Mouse (Mus musculus) testis, postnatal 14 days (tissue): ENCODE data around the gene BC030867.
"Not testable (repeated sequence)": the region's sequence is repeated elsewhere in the genome, so short reads cannot be mapped to it uniquely, and the experiment has no call there.

Experiments
- DNase-seq: peaks from one replicate; pipeline ENCODE4 v3.0.0; 2021; ENCODE audit warnings: low spot score

Gene BC030867

DNA sequence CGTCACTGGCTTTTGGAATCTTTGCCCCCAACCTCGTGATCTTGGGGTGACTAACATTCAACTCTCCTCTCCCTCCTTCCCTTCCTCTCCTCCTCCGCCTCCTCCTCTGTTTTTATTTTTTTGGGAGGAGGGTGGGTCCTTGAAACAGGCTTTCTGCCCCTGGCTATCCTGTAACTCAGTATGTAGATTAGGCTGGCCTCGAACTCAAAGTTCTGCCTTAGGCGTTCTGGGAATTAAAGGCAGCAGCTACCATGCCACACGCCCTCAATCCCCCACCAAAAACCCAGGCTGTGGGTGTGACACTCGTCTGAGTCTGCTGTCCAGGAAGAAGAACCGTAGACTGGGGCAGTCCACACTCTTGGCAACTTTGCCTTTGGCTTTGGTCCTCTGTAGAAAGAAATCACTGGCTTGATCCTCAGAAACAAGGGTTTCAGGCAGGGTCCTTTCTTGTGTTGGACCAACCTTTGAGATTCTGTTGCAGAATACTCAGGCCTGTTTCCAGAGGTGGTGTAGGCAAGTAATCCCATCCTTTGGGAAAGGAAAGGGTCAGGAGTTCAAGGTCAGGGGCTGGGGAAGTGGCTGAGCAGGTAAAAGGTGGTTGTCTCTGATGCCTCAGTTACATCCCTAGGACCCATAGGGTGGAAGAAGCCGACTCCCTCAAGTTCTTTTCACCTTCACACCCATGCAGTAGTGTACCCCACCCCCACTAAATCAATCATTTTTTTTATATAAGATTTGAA, 839 bp downstream of the BC030867 start:
- DNase-seq = no peak

DNA sequence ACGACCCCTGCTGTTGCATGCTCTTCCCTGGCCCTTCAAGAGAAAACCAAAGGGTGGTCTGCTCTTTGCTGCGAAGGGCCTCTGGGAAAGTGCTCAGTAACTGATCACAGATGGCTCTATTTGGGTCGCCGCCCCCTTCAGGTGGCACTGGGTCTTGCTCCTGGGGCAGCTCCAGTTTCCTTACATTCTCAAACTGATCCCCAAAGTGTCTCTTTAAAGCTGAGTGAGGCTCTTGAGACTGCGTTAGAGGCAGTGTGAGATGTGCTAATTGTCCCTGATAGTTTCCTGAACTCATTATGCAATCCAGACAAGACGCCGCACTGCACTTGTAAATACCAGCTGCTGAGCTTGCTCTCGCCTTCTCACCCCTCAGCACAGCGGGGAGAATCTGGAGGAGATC, 8.8 kb downstream of the BC030867 start:
- DNase-seq = no peak

DNA sequence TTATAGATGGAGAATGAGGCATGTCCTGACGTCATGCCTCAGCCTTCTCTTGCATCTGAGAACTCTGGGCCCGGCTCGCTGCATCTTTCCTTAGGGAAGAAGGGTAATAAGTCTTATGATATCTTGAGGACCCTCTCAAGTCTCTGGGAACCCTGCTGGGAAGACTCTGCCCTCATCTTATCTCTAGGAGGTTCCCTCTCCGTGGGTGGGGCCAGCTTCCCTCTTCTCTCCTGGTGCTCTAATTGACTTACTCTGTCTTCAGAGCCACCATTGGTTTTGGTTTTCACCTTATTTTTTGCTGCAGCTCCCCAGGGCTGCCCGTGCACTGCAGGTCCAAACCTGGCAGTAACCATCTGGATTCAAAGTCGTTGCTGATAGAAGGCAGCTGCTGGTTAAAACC, 9.4 kb downstream of the BC030867 start:
- no peak for DNase-seq

GRCm38 (mm10) chr11:102258521-102258920, 9.8 kb downstream of the BC030867 start:
- no peak for DNase-seq

DNA sequence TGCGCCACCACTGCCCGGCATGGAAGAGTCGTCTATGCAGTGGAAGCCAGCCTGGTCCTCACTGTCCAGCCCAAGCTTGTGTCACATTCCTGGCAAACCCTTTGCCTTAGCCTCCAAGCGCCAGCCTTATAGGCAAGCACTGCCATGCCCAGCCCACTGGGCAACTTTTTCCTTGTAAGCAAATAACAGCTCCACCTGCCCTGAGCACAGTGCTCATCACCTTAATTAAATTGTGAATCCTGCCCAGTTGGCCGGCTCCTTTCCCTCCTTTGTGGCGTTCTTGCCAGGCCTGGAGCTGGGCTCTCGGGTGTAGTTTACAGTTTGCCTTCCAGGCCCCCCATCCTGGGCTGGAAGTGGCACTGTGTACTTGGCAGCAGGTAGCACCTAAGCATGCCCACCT, 14.5 kb downstream of the BC030867 start:
- DNase-seq = no peak

GRCm38 (mm10) chr11:102265816-102266215, 17.1 kb downstream of the BC030867 start:
- no peak for DNase-seq

GRCm38 (mm10) chr11:102266631-102267355, 18.1 kb downstream of the BC030867 start:
- DNase-seq = no peak

DNA sequence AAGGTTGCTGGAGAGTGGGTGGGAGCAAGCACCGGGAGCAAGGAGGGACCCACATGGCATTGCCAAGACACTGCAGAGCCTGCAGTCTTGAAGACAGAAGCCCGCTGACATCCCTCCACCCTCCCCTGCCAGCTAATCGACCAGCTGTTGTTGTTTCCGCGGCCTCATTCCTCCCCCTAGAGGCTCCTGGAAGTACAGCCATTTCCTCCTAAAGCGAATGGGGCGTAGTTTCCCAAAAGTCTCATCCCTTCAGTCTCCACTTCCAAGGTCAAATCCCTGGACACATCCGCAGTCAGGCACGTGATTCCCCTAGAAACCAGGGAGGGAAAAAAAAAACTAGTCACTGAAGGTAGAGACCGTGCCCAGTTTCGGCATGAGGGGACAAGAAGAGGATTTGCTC, 18.8 kb downstream of the BC030867 start:
- peak; percentile 60 for DNase-seq

GRCm38 (mm10) chr11:102268520-102269244, 20.0 kb downstream of the BC030867 start, which contains the start of gene Asb16:
Gene Asb16 (plus strand): TSS chr11:102268743.
- no peak for DNase-seq

- DNase-seq = no peak
Measured at GRCm38 (mm10) chr11:102276411-102276915, 27.8 kb downstream of the BC030867 start.

- DNase-seq = no peak
Measured at GRCm38 (mm10) chr11:102277754-102278153, 29.1 kb downstream of the BC030867 start.

GRCm38 (mm10) chr11:102279595-102279994, 30.9 kb downstream of the BC030867 start:
- DNase-seq = no peak

DNA sequence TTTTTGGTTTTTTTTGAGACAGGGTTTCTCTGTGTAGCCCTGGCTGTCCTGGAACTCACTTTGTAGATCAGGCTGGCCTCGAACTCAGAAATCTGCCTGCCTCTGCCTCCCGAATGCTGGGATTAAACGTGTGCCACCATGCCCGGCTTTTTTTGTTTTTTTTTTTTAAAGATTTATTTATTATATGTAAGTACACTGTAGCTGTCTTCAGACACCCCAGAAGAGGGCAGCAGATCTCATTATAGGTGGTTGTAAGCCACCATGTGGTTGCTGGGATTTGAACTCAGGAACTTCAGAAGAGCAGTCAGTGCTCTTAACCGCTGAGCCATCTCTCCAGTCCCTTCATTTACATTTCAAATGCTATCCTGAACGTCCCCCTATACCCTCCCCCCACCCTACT, 31.6 kb downstream of the BC030867 start:
- DNase-seq = not testable (repeated sequence)

DNA sequence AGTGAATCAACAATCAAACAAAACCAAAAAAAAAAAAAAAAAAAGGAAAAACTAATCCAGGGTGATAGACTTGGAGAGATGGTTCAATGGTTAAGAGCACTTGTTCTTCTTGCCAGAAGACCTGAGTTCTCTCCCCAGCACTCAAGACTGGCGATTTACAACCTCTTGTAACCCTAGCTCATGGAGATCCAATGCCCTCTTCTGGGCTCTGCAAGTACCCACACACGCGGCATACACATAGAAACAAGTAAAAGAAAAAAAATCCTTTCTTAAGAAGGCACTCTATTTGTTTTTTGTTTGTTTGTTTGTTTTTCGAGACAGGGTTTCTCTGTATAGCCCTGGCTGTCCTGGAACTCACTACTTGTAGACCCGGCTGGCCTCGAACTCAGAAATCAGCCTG, 35.2 kb downstream of the BC030867 start:
- no peak for DNase-seq

- DNase-seq = peak; percentile 98
Measured at GRCm38 (mm10) chr11:102284501-102285094, 35.9 kb downstream of the BC030867 start, which contains the start of gene Tmub2. Gene Tmub2 (plus strand): TSS chr11:102284931.

DNA sequence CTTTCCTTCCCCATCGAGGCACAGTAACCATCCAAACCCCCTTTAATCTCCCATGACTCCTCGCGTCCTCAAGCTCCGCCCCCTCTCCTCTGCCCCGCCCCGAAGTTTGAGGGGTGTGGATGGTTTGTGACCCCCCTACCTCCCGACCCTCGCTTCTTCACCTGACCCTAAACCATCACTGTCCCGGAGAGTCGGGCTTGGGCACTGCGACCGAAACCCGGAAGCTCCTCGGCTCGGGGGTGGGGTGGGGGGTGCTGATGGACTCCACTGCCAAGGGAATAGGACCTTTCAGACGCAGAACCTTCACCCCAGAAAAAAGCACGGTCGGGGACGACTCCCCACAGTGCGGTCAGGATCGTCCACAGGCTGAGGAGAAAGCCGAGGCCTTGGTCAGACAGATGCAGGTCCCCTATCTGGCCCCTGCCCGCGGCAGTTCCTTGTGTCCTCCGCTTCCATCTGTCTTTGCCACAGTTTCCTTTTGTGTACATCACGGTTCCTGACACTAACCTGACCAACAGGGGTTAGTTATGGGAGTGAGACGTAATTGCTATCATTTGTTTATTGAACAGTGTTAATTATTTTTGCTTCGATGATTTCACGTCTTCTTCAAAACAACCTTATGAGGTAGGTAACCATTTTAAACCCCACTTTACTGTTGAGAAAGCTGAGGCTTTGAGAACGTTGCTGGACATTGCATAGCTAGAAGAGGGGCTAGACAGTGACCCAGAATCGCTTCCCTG, 36.6 kb downstream of the BC030867 start:
- no peak for DNase-seq

DNA sequence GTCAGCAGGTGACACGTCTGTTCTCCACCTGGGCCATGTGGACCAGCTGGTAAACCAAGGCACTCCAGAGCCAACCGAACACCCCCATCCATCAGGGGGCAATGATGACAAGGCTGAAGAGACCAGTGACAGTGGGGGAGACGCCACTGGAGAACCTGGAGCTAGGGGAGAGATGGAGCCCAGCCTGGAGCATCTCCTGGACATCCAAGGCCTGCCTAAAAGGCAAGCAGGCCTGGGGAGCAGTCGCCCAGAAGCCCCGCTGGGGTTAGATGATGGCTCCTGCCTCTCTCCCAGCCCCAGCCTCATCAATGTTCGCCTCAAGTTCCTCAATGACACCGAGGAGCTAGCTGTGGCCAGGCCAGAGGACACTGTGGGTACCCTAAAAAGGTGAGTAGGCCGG, 38.8 kb downstream of the BC030867 start:
- no peak for DNase-seq

DNA sequence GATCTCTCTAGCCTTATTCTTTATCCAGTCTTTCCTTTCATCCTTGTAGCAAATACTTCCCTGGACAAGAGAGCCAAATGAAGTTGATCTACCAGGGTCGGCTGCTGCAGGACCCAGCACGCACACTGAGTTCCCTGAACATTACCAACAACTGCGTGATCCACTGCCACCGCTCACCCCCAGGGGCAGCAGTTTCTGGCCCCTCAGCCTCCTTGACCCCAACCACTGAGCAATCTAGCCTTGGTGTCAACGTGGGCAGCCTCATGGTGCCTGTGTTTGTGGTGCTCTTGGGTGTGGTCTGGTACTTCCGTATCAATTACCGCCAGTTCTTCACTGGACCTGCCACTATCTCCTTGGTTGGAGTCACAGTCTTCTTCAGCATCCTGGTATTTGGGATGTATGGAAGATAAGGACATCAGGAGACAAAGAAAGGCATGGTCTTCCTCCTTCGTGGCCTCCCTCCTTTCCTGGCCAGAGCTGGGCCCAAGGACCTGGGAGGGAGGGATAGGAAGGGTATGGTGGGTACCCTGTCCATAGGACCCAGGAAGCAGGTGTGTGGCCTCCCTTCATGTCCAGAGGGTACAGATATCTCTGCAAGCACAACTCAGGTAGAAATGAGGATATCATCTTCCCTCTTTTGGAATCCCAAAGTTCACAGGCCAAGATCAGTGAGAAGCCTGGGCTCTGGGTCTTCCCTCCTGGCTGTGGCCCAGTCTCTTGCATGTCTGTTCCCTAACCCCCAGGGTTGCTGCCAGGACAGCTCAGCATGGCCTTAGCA, 39.5 kb downstream of the BC030867 start:
- DNase-seq = no peak

DNA sequence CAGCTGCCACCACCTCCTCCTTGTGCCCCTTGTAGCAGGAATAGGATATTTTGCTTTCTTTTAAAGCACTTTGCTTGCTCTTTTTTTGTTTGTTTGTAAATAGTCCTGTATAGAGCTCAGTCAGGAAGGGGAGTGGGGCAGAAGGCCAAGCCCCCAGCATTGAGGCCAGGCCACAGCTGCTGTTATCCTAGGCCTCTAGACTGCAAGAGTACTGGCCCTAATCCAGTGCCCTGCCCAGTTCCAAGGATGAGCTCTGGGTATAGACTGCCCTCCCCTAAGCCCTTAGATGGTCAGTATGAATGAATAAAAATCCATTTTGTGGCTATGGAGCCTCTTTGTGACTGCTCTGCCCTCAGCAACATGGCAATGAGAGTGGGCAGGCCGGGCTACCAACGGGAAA, 40.2 kb downstream of the BC030867 start:
- no peak for DNase-seq

- no peak for DNase-seq
Measured at GRCm38 (mm10) chr11:102289511-102290100, 40.9 kb downstream of the BC030867 start.
